Mouse (Mus musculus) MEL (cell line): Measurements from ENCODE around the gene Srcin1. TPM values are rescaled to one million over a fixed set of nuclear protein-coding genes. Genes with fewer than 3 reads are reported as not detected.

Experiments
- DNase-seq: peaks from one replicate; pipeline ENCODE4 v3.0.0; 2011; ENCODE audit warnings: low read depth, low spot score
- H3K27ac ChIP-seq: 2 replicates; pipeline ENCODE4 v1.5.1; 2012; ENCODE audit warnings: low read depth, mild to moderate bottlenecking, control low read depth, low read length, moderate library complexity; ENCODE audit not compliant: control insufficient read depth
- H3K27me3 ChIP-seq, 2 experiments: fragments of 150-350 bp in 1 of 2; sonication (generic) in 1 of 2; 2 replicates each; pipeline ENCODE4 v1.6.1; 2012; ENCODE audit warnings: low read length in 2 of 2, mild to moderate bottlenecking in 2 of 2, improper control_type of control experiment in 1 of 2, moderate library complexity in 1 of 2; ENCODE audit not compliant: insufficient read depth in 2 of 2, control insufficient read depth in 1 of 2
- H3K36me3 ChIP-seq, 2 experiments: 2 replicates each; pipeline ENCODE4 v1.6.1; 2012 to 2014; ENCODE audit warnings: low read length in 2 of 2, improper control_type of control experiment in 1 of 2, inconsistent platforms in 1 of 2, mild to moderate bottlenecking in 1 of 2; ENCODE audit not compliant: insufficient read depth in 2 of 2, control insufficient read depth in 1 of 2
- H3K4me1 ChIP-seq, 2 experiments: fragments of 150-350 bp in 1 of 2; sonication (generic) in 1 of 2; 2 replicates each; pipeline ENCODE4 v1.6.1; 2012; ENCODE audit warnings: low read length in 2 of 2, improper control_type of control experiment in 1 of 2, mild to moderate bottlenecking in 1 of 2; ENCODE audit not compliant: insufficient read depth in 2 of 2, control insufficient read depth in 1 of 2
- H3K4me3 ChIP-seq, 2 experiments: fragments of 150-350 bp in 1 of 2; sonication (generic) in 1 of 2; 2 replicates each; pipeline ENCODE4 v1.5.1; 2012; ENCODE audit warnings: low read depth in 2 of 2, low read length in 2 of 2, mild to moderate bottlenecking in 2 of 2, moderate library complexity in 2 of 2, control low read depth in 1 of 2, improper control_type of control experiment in 1 of 2; ENCODE audit not compliant: control insufficient read depth in 1 of 2, insufficient read depth in 1 of 2
- H3K79me2 ChIP-seq: 2 replicates; pipeline ENCODE4 v1.6.1; 2012; ENCODE audit warnings: mild to moderate bottlenecking, low read length, moderate library complexity; ENCODE audit not compliant: control insufficient read depth, poor library complexity, insufficient read depth
- H3K9ac ChIP-seq: 2 replicates; pipeline ENCODE4 v1.6.1; 2012; ENCODE audit warnings: low read depth, mild to moderate bottlenecking, control low read depth, low read length, moderate library complexity; ENCODE audit not compliant: control insufficient read depth, poor library complexity, severe bottlenecking
- H3K9me3 ChIP-seq: fragments of 150-350 bp; sonication (generic); replicated peaks from 2 replicates; pipeline ENCODE4 v1.6.1; 2012; ENCODE audit warnings: mild to moderate bottlenecking, low read length, improper control_type of control experiment, moderate library complexity; ENCODE audit not compliant: insufficient read depth
- BHLHE40 ChIP-seq: IDR thresholded peaks from 2 replicates; pipeline ENCODE4 v1.6.1; 2012; ENCODE audit warnings: low read depth, mild to moderate bottlenecking, inconsistent platforms, low read length, improper control_type of control experiment, borderline replicate concordance
- CHD2 ChIP-seq: IDR thresholded peaks from 2 replicates; pipeline ENCODE4 v1.6.1; 2011; ENCODE audit warnings: low read length, improper control_type of control experiment
- CTCF ChIP-seq, 3 experiments: IDR thresholded peaks in 2 of 3; conservative IDR thresholded peaks in 1 of 3; 2 replicates each; pipeline ENCODE4 v1.5.1; 2011 to 2012; ENCODE audit warnings: low read length in 3 of 3, low read depth in 2 of 3, mild to moderate bottlenecking in 2 of 3, improper control_type of control experiment in 1 of 3, inconsistent platforms in 1 of 3, mixed read lengths in 1 of 3, moderate library complexity in 1 of 3; ENCODE audit not compliant: control insufficient read depth in 1 of 3, insufficient read depth in 1 of 3, poor library complexity in 1 of 3, severe bottlenecking in 1 of 3
- E2F4 ChIP-seq: IDR thresholded peaks from 2 replicates; pipeline ENCODE4 v1.6.1; 2011; ENCODE audit warnings: low read depth, low read length, improper control_type of control experiment, borderline replicate concordance
- EP300 ChIP-seq, 2 experiments: IDR thresholded peaks; 2 replicates each; pipeline ENCODE4 v1.6.1; 2011; ENCODE audit warnings: improper control_type of control experiment in 2 of 2, low read length in 2 of 2, low read depth in 1 of 2, mild to moderate bottlenecking in 1 of 2
- ETS1 ChIP-seq: IDR thresholded peaks from 2 replicates; pipeline ENCODE4 v1.6.1; 2012; ENCODE audit warnings: low read depth, mild to moderate bottlenecking, inconsistent platforms, low read length, improper control_type of control experiment, moderate library complexity
- GABPA ChIP-seq: IDR thresholded peaks from 2 replicates; pipeline ENCODE4 v1.6.1; 2012; ENCODE audit warnings: low read depth, mild to moderate bottlenecking, inconsistent platforms, low read length, improper control_type of control experiment, moderate library complexity
- GATA1 ChIP-seq: IDR thresholded peaks from 2 replicates; pipeline ENCODE4 v1.6.1; 2011; ENCODE audit warnings: low read depth, low read length, improper control_type of control experiment
- HCFC1 ChIP-seq: IDR thresholded peaks from 2 replicates; pipeline ENCODE4 v1.6.1; 2012; ENCODE audit warnings: low read depth, mild to moderate bottlenecking, inconsistent platforms, low read length, improper control_type of control experiment, moderate library complexity
- JUND ChIP-seq: IDR thresholded peaks from 2 replicates; pipeline ENCODE4 v1.6.1; 2011; ENCODE audit warnings: low read depth, mild to moderate bottlenecking, improper control_type of control experiment, low read length
- MAFK ChIP-seq: IDR thresholded peaks from 2 replicates; pipeline ENCODE4 v1.6.1; 2011; ENCODE audit warnings: low read depth, mild to moderate bottlenecking, low read length, improper control_type of control experiment, borderline replicate concordance
- MAX ChIP-seq: IDR thresholded peaks from 2 replicates; pipeline ENCODE4 v1.6.1; 2011; ENCODE audit warnings: low read length, improper control_type of control experiment
- MAZ ChIP-seq: IDR thresholded peaks from 2 replicates; pipeline ENCODE4 v1.6.1; 2012; ENCODE audit warnings: low read depth, mild to moderate bottlenecking, inconsistent platforms, low read length, improper control_type of control experiment
- MYB ChIP-seq: IDR thresholded peaks from 2 replicates; pipeline ENCODE4 v1.6.1; 2011; ENCODE audit warnings: mild to moderate bottlenecking, low read depth, low read length, improper control_type of control experiment
- MYC ChIP-seq: IDR thresholded peaks from 2 replicates; pipeline ENCODE4 v1.6.1; 2011; ENCODE audit warnings: low read depth, mild to moderate bottlenecking, low read length, improper control_type of control experiment, moderate library complexity
- POLR2A ChIP-seq, 2 experiments: IDR thresholded peaks; 2 replicates each; pipeline ENCODE4 v1.6.1; 2011 to 2012; ENCODE audit warnings: low read length in 2 of 2, mild to moderate bottlenecking in 2 of 2, control low read depth in 1 of 2, improper control_type of control experiment in 1 of 2, low read depth in 1 of 2, moderate library complexity in 1 of 2; ENCODE audit not compliant: control insufficient read depth in 1 of 2, insufficient read depth in 1 of 2, poor library complexity in 1 of 2
- POLR2AphosphoS5 ChIP-seq: IDR thresholded peaks from 2 replicates; pipeline ENCODE4 v1.6.1; 2012; ENCODE audit warnings: low read depth, borderline replicate concordance, mild to moderate bottlenecking, inconsistent platforms, low read length, moderate library complexity, mixed read lengths
- RAD21 ChIP-seq: IDR thresholded peaks from 2 replicates; pipeline ENCODE4 v1.6.1; 2011; ENCODE audit warnings: mild to moderate bottlenecking, low read depth, low read length, improper control_type of control experiment
- RCOR1 ChIP-seq: IDR thresholded peaks from 2 replicates; pipeline ENCODE4 v1.6.1; 2012; ENCODE audit warnings: low read depth, mild to moderate bottlenecking, inconsistent platforms, low read length, improper control_type of control experiment
- SIN3A ChIP-seq: IDR thresholded peaks from 2 replicates; pipeline ENCODE4 v1.6.1; 2012; ENCODE audit warnings: low read length, improper control_type of control experiment, inconsistent platforms
- SMC3 ChIP-seq: IDR thresholded peaks from 2 replicates; pipeline ENCODE4 v1.6.1; 2011; ENCODE audit warnings: low read depth, low read length, improper control_type of control experiment
- TAL1 ChIP-seq: IDR thresholded peaks from 2 replicates; pipeline ENCODE4 v1.6.1; 2012; ENCODE audit warnings: mild to moderate bottlenecking, inconsistent platforms, low read length, moderate library complexity, mixed read lengths
- TBP ChIP-seq: IDR thresholded peaks from 2 replicates; pipeline ENCODE4 v1.8.0; 2011; ENCODE audit warnings: low read depth, low read length, improper control_type of control experiment
- TCF12 ChIP-seq: IDR thresholded peaks from 2 replicates; pipeline ENCODE4 v1.6.1; 2014; ENCODE audit warnings: low read depth, mild to moderate bottlenecking, inconsistent platforms, low read length, improper control_type of control experiment, moderate library complexity
- UBTF ChIP-seq: IDR thresholded peaks from 2 replicates; pipeline ENCODE4 v1.6.1; 2012; ENCODE audit warnings: low read depth, mild to moderate bottlenecking, inconsistent platforms, low read length, improper control_type of control experiment, moderate library complexity, borderline replicate concordance; ENCODE audit not compliant: insufficient read depth
- USF1 ChIP-seq: IDR thresholded peaks from 2 replicates; pipeline ENCODE4 v1.6.1; 2014; ENCODE audit warnings: low read depth, mild to moderate bottlenecking, inconsistent platforms, low read length, improper control_type of control experiment, moderate library complexity
- ZC3H11A ChIP-seq: IDR thresholded peaks from 2 replicates; pipeline ENCODE4 v1.6.1; 2012; ENCODE audit warnings: low read depth, mild to moderate bottlenecking, inconsistent platforms, low read length, improper control_type of control experiment
- ZKSCAN1 ChIP-seq: IDR thresholded peaks from 2 replicates; pipeline ENCODE4 v1.6.1; 2012; ENCODE audit warnings: low read depth, mild to moderate bottlenecking, inconsistent platforms, low read length, improper control_type of control experiment, moderate library complexity
- ZNF384 ChIP-seq: IDR thresholded peaks from 2 replicates; pipeline ENCODE4 v1.6.1; 2012; ENCODE audit warnings: low read depth, mild to moderate bottlenecking, inconsistent platforms, low read length, improper control_type of control experiment
- polyA plus RNA-seq, 2 experiments: library from polyadenylated mRNA; stranded (reverse) in 1 of 2; unstranded in 1 of 2; fragments of >175 nt in 1 of 2; fragments of >200 nt in 1 of 2; gene quantifications; 2 replicates each; pipeline versions ENCODE4 v1.2.1 to v1.2.4; 2012; ENCODE audit warnings: low replicate concordance in 2 of 2, low read depth in 1 of 2; ENCODE audit not compliant: insufficient read length in 2 of 2, insufficient read depth in 1 of 2, missing spikeins in 1 of 2
- total RNA-seq: library from RNA; depleted of rRNA; stranded (reverse); fragments of 300-350 nt; gene quantifications from 2 replicates; pipeline ENCODE4 v1.2.3, GENCODE M21; 2012

Gene Srcin1
- total and polyA plus RNA-seq, 3 experiments, result 0.04 to 0.10 TPM; not detected in 1

GRCm38 (mm10) chr11:97556569-97557408 is 19.2 kb downstream of the Srcin1 start:
- peak; percentile 80 for DNase-seq
- Histone ChIP-seq H3K4me3 (no peak overlapping the region), H3K27me3 (peaks cover 14 to 19% of the 10 kb centered on the region in 2 experiments), H3K27ac (no peak overlapping the region), H3K9ac (no peak overlapping the region), H3K4me1 (peaks cover 0 to 10% of the 10 kb centered on the region in 2 experiments; a peak in 1 of 4 replicates), H3K79me2 (no peaks in the 10 kb centered on the region), H3K36me3 (no peaks in the 10 kb centered on the region), H3K9me3 (no peaks in the 10 kb centered on the region)
- TF ChIP-seq UBTF, result 0 out of 2 replicates have a peak, but pooled peaks have one; percentile 57
- no peak for TF ChIP-seq ZNF384
- TF ChIP-seq POLR2A (IDR thresholded peaks at IDR 0.05; ENCODE audit: control insufficient read depth in 1 of 2, insufficient read depth in 1 of 2, low read depth in 1 of 2, low read length in 2 of 2, poor library complexity in 1 of 2), result no peak
- TF ChIP-seq TCF12, result no peak
- TF ChIP-seq EP300 (IDR thresholded peaks at IDR 0.05; ENCODE audit: low read depth in 1 of 2, low read length in 2 of 2), result no peak
- no peak for TF ChIP-seq MYC
- peak; percentile 78 for TF ChIP-seq CHD2
- no peak for TF ChIP-seq TBP
- peak; percentile 71 for TF ChIP-seq BHLHE40
- TF ChIP-seq GATA1, result no peak
- peak; percentile 63 for TF ChIP-seq ZC3H11A
- peak; percentile 80; the same call in 1 of the 2 replicates for TF ChIP-seq MAZ
- TF ChIP-seq MYB, result no peak
- peak; percentile 71 to 97 (median 90) for TF ChIP-seq CTCF (IDR thresholded peaks at IDR 0.05 in 2 of 3, conservative IDR thresholded peaks at IDR 0.05 in 1 of 3; ENCODE audit: control insufficient read depth in 1 of 3, insufficient read depth in 1 of 3, low read depth in 2 of 3, low read length in 3 of 3, poor library complexity in 1 of 3, severe bottlenecking in 1 of 3)
- no peak for TF ChIP-seq USF1
- no peak for TF ChIP-seq E2F4
- TF ChIP-seq HCFC1, result 0 out of 2 replicates have a peak, but pooled peaks have one; percentile 23
- TF ChIP-seq JUND, result no peak
- no peak for TF ChIP-seq ETS1
- 0 out of 2 replicates have a peak, but pooled peaks have one; percentile 38 for TF ChIP-seq ZKSCAN1
- TF ChIP-seq TAL1, result no peak
- peak; percentile 88 for TF ChIP-seq SMC3
- TF ChIP-seq RAD21, result peak; percentile 67
- no peak for TF ChIP-seq MAFK
- no peak for TF ChIP-seq POLR2AphosphoS5
- no peak for TF ChIP-seq GABPA
- TF ChIP-seq SIN3A, result 0 out of 2 replicates have a peak, but pooled peaks have one; percentile 34
- no peak for TF ChIP-seq RCOR1
- no peak for TF ChIP-seq MAX
